ENCODE assay signal across 8 mouse cellular contexts in genomic region chr4:82447061-82447671, GRCm38 (mm10).
A peak's percentile ranks its signal among the peaks of the same experiment; 100 is the strongest.
DNase-seq lines count a peak whose midpoint lies in the region; ATAC-seq and TF ChIP-seq lines count a peak whose summit lies in the region.

No protein-coding gene starts in this region.

- H3K36me3 ChIP-seq in hindbrain, embryonic 12.5 days: no peaks in the 10 kb centered on the region
- peaks cover 2% of the 10 kb centered on the region; the same call in 1 of the 2 replicates for H3K36me3 ChIP-seq in stomach, postnatal 0 days (ENCODE audit: control insufficient read depth, insufficient read depth, low read length)

- H3K27ac ChIP-seq in hindbrain, embryonic 12.5 days: no peak overlapping the region
- peak overlapping the region; percentile 79 for H3K27ac ChIP-seq in stomach, postnatal 0 days (replicated peaks)

- TF ChIP-seq EP300 in stomach, postnatal 0 days (optimal IDR thresholded peaks at IDR 0.05): peak; percentile 86

- peak; percentile 30 for DNase-seq in MN1 (ENCODE audit: low spot score)
- DNase-seq in cerebellum, adult 11 months: peak; percentile 83
- peak; percentile 57 to 62 for DNase-seq in frontal cortex, postnatal 14 days (ENCODE audit: low spot score in 2 of 2)
- peak; percentile 81 for DNase-seq in layer of hippocampus, adult 9-11 months
- peak; percentile 93 for DNase-seq in lung, postnatal 25 days (ENCODE audit: low spot score)
- peak; percentile 91 for DNase-seq in stomach, postnatal 0 days (ENCODE audit: low spot score)
- no peak for DNase-seq in spleen, adult 18-20 months

- no peak for TF ChIP-seq CTCF in stomach, postnatal 0 days (IDR thresholded peaks at IDR 0.05; ENCODE audit: low read depth)

- H3K4me3 ChIP-seq in hindbrain, embryonic 12.5 days: no peak overlapping the region
- H3K4me3 ChIP-seq in stomach, postnatal 0 days (ENCODE audit: low read depth, low read length): no peak overlapping the region

- no peaks in the 10 kb centered on the region for H3K9me3 ChIP-seq in hindbrain, embryonic 12.5 days (replicated peaks)
- no peaks in the 10 kb centered on the region for H3K9me3 ChIP-seq in stomach, postnatal 0 days (ENCODE audit: control insufficient read depth, low read length)

- peaks cover 10% of the 10 kb centered on the region for H3K4me1 ChIP-seq in hindbrain, embryonic 12.5 days
- peaks cover 14% of the 10 kb centered on the region; the same call in 1 of the 2 replicates for H3K4me1 ChIP-seq in stomach, postnatal 0 days (replicated peaks; ENCODE audit: control insufficient read depth, insufficient read depth)

- H3K9ac ChIP-seq in hindbrain, embryonic 12.5 days: no peak overlapping the region
- no peak overlapping the region for H3K9ac ChIP-seq in stomach, postnatal 0 days (ENCODE audit: low read length)

- ATAC-seq in hindbrain, embryonic 12.5 days (ENCODE audit: low FRiP score): peak; percentile 43; the same call in 1 of the 2 replicates
- ATAC-seq in stomach, postnatal 0 days (ENCODE audit: low FRiP score, low TSS enrichment): peak; percentile 97

- WGBS in hindbrain, embryonic 12.5 days: 16% methylated on average over 8 of the region's 8 CpGs
- WGBS in stomach, postnatal 0 days: 5% methylated on average over 8 of the region's 8 CpGs

- H3K27me3 ChIP-seq in hindbrain, embryonic 12.5 days: no peaks in the 10 kb centered on the region
- H3K27me3 ChIP-seq in stomach, postnatal 0 days (ENCODE audit: control insufficient read depth, insufficient read depth, low read length): no peaks in the 10 kb centered on the region

- no peak overlapping the region for H3K4me2 ChIP-seq in hindbrain, embryonic 12.5 days (replicated peaks)
- H3K4me2 ChIP-seq in stomach, postnatal 0 days (replicated peaks; ENCODE audit: low read depth): peak overlapping the region; percentile 23

Comparison
In these comparisons a context has a peak if more than half of its experiments do, and no peak if none do; other contexts are left out.
1. DNase-seq: peak in MN1 (single experiment), cerebellum, adult 11 months (single experiment), frontal cortex, postnatal 14 days (2 of 2), layer of hippocampus, adult 9-11 months (single experiment), lung, postnatal 25 days (single experiment) and stomach, postnatal 0 days (single experiment); none in spleen, adult 18-20 months (0 of 2).